Mouse (Mus musculus): ENCODE measurements at regions not wholly inside any gene's neighbourhood (a gene's known extent, or its start where the extent isn't known, plus 50 kb on each side); places are given as distances from the start of the nearest gene placed in this dataset.

- Histone ChIP-seq H3K4me3 (no peak overlapping the region), H3K4me1 (no peaks in the 10 kb centered on the region), H3K4me2 (replicated peaks) (no peak overlapping the region), H3K36me3 (no peaks in the 10 kb centered on the region), H3K9ac (no peak overlapping the region), H3K27me3 (replicated peaks) (no peaks in the 10 kb centered on the region; the same call in 1 of the 2 replicates), H3K27ac (no peak overlapping the region), H3K9me3 (no peaks in the 10 kb centered on the region)
- WGBS = 35% methylated on average over 7 of the region's 7 CpGs
- no peak for ATAC-seq (ENCODE audit: low FRiP score, low read depth)
Observed at GRCm38 (mm10) chr2:128380581-128380980, 210.4 kb upstream of the Spdye4c start.

GRCm38 (mm10) chr2:128381684-128382205 is 209.3 kb upstream of the Spdye4c start:
- H3K4me1 ChIP-seq = no peaks in the 10 kb centered on the region
- H3K4me2 ChIP-seq (replicated peaks) = no peak overlapping the region
- H3K36me3 ChIP-seq = no peaks in the 10 kb centered on the region
- ATAC-seq (ENCODE audit: low FRiP score, low read depth) = no peak
- 79% methylated on average over 5 of the region's 5 CpGs for WGBS
- no peak overlapping the region for H3K27ac ChIP-seq
- H3K9ac ChIP-seq = no peak overlapping the region
- no peak overlapping the region for H3K4me3 ChIP-seq
- H3K27me3 ChIP-seq (replicated peaks) = no peaks in the 10 kb centered on the region; the same call in 1 of the 2 replicates
- H3K9me3 ChIP-seq = no peaks in the 10 kb centered on the region

GRCm38 (mm10) chr2:128382473-128382872 is 208.5 kb upstream of the Spdye4c start:
- H3K4me3 ChIP-seq = no peak overlapping the region
- ATAC-seq (ENCODE audit: low FRiP score, low read depth) = no peak
- 91% methylated on average over 4 of the region's 4 CpGs for WGBS

GRCm38 (mm10) chr2:128384612-128385011 is 206.4 kb upstream of the Spdye4c start:
- Histone ChIP-seq H3K9me3 (no peaks in the 10 kb centered on the region), H3K4me1 (peaks cover 11% of the 10 kb centered on the region), H3K4me2 (replicated peaks) (no peak overlapping the region), H3K9ac (no peak overlapping the region), H3K36me3 (no peaks in the 10 kb centered on the region), H3K27ac (no peak overlapping the region), H3K27me3 (replicated peaks) (no peaks in the 10 kb centered on the region), H3K4me3 (no peak overlapping the region)
- ATAC-seq (ENCODE audit: low FRiP score, low read depth) = no peak
- 76% methylated on average over 10 of the region's 10 CpGs for WGBS

More at GRCm38 (mm10) chr2:128382473-128382872, 208.5 kb upstream of the Spdye4c start:
- Histone ChIP-seq H3K9ac (no peak overlapping the region), H3K9me3 (no peaks in the 10 kb centered on the region), H3K36me3 (no peaks in the 10 kb centered on the region), H3K27ac (no peak overlapping the region), H3K4me1 (no peaks in the 10 kb centered on the region), H3K27me3 (replicated peaks) (no peaks in the 10 kb centered on the region), H3K4me2 (replicated peaks) (no peak overlapping the region)

- Histone ChIP-seq H3K4me2 (replicated peaks) (no peak overlapping the region), H3K4me1 (peaks cover 11% of the 10 kb centered on the region), H3K9me3 (no peaks in the 10 kb centered on the region), H3K9ac (no peak overlapping the region), H3K27me3 (replicated peaks) (no peaks in the 10 kb centered on the region), H3K27ac (no peak overlapping the region), H3K36me3 (no peaks in the 10 kb centered on the region), H3K4me3 (no peak overlapping the region)
- no peak for ATAC-seq (ENCODE audit: low FRiP score, low read depth)
- 77% methylated on average over 4 of the region's 4 CpGs for WGBS
Observed at GRCm38 (mm10) chr2:128386846-128387621, 204.0 kb upstream of the Spdye4c start.

DNA sequence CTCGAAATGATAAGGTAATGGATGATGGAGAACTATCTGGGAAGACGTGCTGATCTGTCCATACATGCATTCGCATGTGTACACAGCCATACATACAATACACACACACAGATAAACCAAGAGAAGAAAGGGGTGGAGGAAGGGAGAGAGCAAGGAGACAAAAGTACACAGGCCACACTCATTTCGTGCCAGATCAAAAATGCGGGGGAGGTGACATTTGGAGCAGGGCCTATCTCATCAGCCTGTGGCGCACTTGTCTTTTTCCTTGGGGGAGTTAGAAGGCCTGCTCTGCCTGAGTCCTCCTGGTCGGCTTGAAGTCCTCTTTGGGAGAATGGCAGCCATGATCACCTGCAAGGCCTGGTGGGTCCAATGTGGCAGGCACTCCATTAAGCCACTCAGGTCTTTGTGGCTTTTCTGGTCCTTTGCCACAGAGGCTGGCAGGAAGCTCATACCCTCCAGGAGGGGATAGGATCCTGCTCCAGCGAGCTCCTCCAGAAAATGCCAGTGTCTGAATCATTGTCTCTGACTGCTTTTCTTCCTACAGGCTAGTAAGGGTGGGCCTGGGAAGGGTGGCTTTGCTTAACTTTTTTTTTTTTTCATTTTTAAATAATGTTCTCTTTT is 203.0 kb upstream of the Spdye4c start:
- ATAC-seq (ENCODE audit: low FRiP score, low read depth) = no peak
- no peaks in the 10 kb centered on the region for H3K36me3 ChIP-seq
- WGBS = 79% methylated on average over 8 of the region's 8 CpGs
- H3K4me3 ChIP-seq = no peak overlapping the region
- no peaks in the 10 kb centered on the region; the same call in 1 of the 2 replicates for H3K27me3 ChIP-seq (replicated peaks)
- H3K4me1 ChIP-seq = peaks cover 15% of the 10 kb centered on the region
- H3K9ac ChIP-seq = no peak overlapping the region
- no peak overlapping the region for H3K27ac ChIP-seq
- H3K4me2 ChIP-seq (replicated peaks) = no peak overlapping the region
- no peaks in the 10 kb centered on the region for H3K9me3 ChIP-seq

DNA sequence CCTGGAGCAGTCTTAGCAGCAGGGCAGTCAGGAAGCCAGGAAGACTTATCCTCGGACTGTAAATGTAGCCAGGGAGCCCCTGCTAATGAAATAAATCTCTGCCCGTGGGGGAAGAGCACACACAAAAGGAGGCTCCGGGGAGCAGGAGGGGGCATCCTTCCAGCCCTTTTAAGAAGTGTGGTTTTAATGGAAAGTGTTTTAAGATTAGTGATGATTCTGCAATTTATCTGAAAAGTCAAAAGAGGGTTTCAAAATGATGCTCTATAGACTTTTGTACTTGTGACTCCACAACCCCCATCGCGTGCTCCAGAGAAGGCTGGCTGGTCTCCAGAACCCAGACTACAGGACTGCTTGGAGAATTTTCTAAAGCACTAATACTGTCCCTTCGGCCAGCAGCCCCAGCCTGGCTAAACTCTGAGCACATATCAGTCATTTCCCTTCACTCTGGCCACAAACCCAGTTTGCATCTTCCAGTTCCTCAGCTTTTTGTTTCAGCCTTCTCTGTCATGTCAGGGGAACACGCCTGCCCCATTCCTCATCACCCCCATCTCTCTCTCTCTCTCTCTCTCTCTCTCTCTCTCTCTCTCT is 202.0 kb upstream of the Spdye4c start:
- H3K4me3 ChIP-seq = no peak overlapping the region
- H3K36me3 ChIP-seq = no peaks in the 10 kb centered on the region
- no peak overlapping the region for H3K27ac ChIP-seq
- 30% methylated on average over 7 of the region's 7 CpGs for WGBS
- H3K9ac ChIP-seq = no peak overlapping the region
- 0 out of 2 replicates have a peak overlapping the region, but pooled peaks have one; percentile 9 for H3K4me2 ChIP-seq (replicated peaks)
- H3K4me1 ChIP-seq = peaks cover 21% of the 10 kb centered on the region
- no peaks in the 10 kb centered on the region; the same call in 1 of the 2 replicates for H3K27me3 ChIP-seq (replicated peaks)
- no peaks in the 10 kb centered on the region for H3K9me3 ChIP-seq
- no peak for ATAC-seq (ENCODE audit: low FRiP score, low read depth)

DNA sequence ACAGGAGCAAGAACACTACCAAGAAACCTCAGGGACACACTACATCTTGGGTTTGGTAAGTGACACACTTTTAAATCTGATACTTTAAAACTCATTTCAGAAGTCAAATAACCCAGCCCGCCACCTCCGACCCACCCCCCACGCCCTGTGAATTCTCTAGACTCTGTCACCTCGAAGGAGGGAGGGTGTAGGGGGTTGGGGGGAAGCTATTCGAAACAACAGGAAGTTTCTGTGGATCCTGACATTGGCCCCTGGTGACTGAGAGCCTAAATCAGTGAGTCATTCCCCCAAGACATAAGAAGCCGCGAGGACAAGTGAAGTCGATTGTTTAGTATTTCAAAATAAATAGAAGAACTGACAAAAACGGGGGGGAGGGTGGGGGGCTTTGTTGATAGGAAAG is 198.7 kb upstream of the Spdye4c start:
- no peak for ATAC-seq (ENCODE audit: low FRiP score, low read depth)
- no peaks in the 10 kb centered on the region for H3K36me3 ChIP-seq
- 9% methylated on average over 9 of the region's 9 CpGs for WGBS
- no peak overlapping the region for H3K27ac ChIP-seq
- no peak overlapping the region for H3K9ac ChIP-seq
- H3K4me3 ChIP-seq = no peak overlapping the region
- H3K27me3 ChIP-seq (replicated peaks) = peaks cover 5% of the 10 kb centered on the region; the same call in 1 of the 2 replicates
- no peaks in the 10 kb centered on the region for H3K9me3 ChIP-seq
- H3K4me1 ChIP-seq = peaks cover 21% of the 10 kb centered on the region
- H3K4me2 ChIP-seq (replicated peaks) = 0 out of 2 replicates have a peak overlapping the region, but pooled peaks have one; percentile 17

DNA sequence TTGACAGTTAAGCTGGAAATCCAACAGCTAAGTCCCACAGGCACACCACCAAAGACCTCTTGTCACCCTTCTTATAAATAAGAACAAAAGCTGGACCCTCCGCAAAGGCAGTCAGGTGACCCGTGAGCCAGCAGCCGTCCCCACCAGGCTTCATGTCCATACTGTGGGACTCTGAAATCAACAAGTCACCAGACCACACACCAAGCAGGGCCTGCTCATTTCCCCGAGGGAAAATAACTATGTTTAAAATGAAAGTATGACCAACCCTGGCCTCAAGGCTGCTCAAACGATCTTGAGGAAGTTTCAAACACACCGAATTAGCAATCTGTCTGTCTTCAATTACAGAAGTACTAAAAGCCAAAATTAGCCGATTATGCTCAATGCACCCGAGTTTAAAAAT is 197.6 kb upstream of the Spdye4c start:
- H3K4me1 ChIP-seq = peaks cover 21% of the 10 kb centered on the region
- no peaks in the 10 kb centered on the region for H3K36me3 ChIP-seq
- 34% methylated on average over 8 of the region's 8 CpGs for WGBS

DNA sequence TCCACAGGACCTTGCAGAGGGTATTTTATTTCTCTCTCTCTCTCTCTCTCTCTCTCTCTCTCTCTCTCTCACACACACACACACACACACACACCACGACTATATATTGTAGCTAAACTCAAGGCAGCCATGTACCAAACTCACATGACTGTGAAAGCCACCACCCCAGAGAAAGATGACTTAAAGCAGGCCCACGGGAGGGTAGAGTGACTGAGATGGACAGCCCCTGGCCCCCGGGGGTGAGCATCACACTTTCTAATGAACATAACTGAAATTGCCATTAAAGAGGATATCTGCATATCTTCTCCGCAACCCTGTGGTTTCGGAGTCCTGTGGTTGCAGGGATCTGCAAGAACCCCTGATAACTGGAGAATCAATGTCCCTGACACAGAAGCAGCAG is 197.1 kb upstream of the Spdye4c start:
- Histone ChIP-seq H3K27ac (no peak overlapping the region), H3K9me3 (no peaks in the 10 kb centered on the region), H3K4me3 (no peak overlapping the region), H3K4me2 (replicated peaks) (no peak overlapping the region), H3K27me3 (replicated peaks) (peaks cover 5% of the 10 kb centered on the region; the same call in 1 of the 2 replicates), H3K4me1 (peaks cover 17% of the 10 kb centered on the region), H3K9ac (no peak overlapping the region), H3K36me3 (no peaks in the 10 kb centered on the region)
- no peak for ATAC-seq (ENCODE audit: low FRiP score, low read depth)
- WGBS = 66% methylated on average over 5 of the region's 5 CpGs

More for the DNA sequence above, 197.6 kb upstream of the Spdye4c start:
- Histone ChIP-seq H3K4me2 (replicated peaks) (no peak overlapping the region), H3K9me3 (no peaks in the 10 kb centered on the region), H3K27me3 (replicated peaks) (peaks cover 5% of the 10 kb centered on the region; the same call in 1 of the 2 replicates), H3K4me3 (no peak overlapping the region), H3K9ac (no peak overlapping the region), H3K27ac (no peak overlapping the region)
- no peak for ATAC-seq (ENCODE audit: low FRiP score, low read depth)

GRCm38 (mm10) chr2:128395308-128396007 is 195.6 kb upstream of the Spdye4c start:
- H3K4me3 ChIP-seq = no peak overlapping the region
- H3K9me3 ChIP-seq = no peaks in the 10 kb centered on the region
- peak; percentile 13; the same call in 1 of the 2 replicates for ATAC-seq (ENCODE audit: low FRiP score, low read depth)
- H3K36me3 ChIP-seq = no peaks in the 10 kb centered on the region
- 53% methylated on average over 4 of the region's 4 CpGs for WGBS
- H3K4me2 ChIP-seq (replicated peaks) = no peak overlapping the region
- peaks cover 5% of the 10 kb centered on the region; the same call in 1 of the 2 replicates for H3K27me3 ChIP-seq (replicated peaks)
- no peak overlapping the region for H3K27ac ChIP-seq
- peaks cover 10% of the 10 kb centered on the region for H3K4me1 ChIP-seq
- no peak overlapping the region for H3K9ac ChIP-seq

GRCm38 (mm10) chr2:128396008-128396346 is 195.0 kb upstream of the Spdye4c start:
- Histone ChIP-seq H3K36me3 (no peaks in the 10 kb centered on the region), H3K4me3 (no peak overlapping the region), H3K27ac (no peak overlapping the region), H3K9ac (no peak overlapping the region), H3K27me3 (replicated peaks) (peaks cover 5% of the 10 kb centered on the region), H3K9me3 (no peaks in the 10 kb centered on the region), H3K4me2 (replicated peaks) (no peak overlapping the region), H3K4me1 (peaks cover 10% of the 10 kb centered on the region)
- WGBS = 4% methylated on average over 9 of the region's 9 CpGs
- peak; percentile 79 for ATAC-seq (ENCODE audit: low FRiP score, low read depth)
